Mouse (Mus musculus) lung, embryonic 14.5 days (tissue): ENCODE data around the gene Htr3b. TPM values are rescaled to one million over a fixed set of nuclear protein-coding genes. Genes with fewer than 3 reads are reported as not detected.
A peak's percentile ranks its signal among the peaks of the same experiment; 100 is the strongest.

Experiments
- ATAC-seq: fragments of 200-750 bp; cut with Nextera tagmentation; 2 replicates; pipeline ENCODE4 v1.8.0; 2017; ENCODE audit warnings: mild to moderate bottlenecking, moderate TSS enrichment, moderate library complexity; ENCODE audit not compliant: insufficient read depth
- DNase-seq: peaks from one replicate; pipeline ENCODE4 v3.0.0-alpha.2; 2015
- H3K27ac ChIP-seq: fragments of 300-500 bp; sonication (generic); 2 replicates; pipeline ENCODE4 v1.5.1; 2014; ENCODE audit warnings: low read depth, mild to moderate bottlenecking, moderate library complexity
- H3K27me3 ChIP-seq: fragments of 300-500 bp; sonication (generic); 2 replicates; pipeline ENCODE4 v1.6.1; 2014; ENCODE audit warnings: low read length, control low read depth; ENCODE audit not compliant: insufficient read depth
- H3K36me3 ChIP-seq: fragments of 300-500 bp; sonication (generic); 2 replicates; pipeline ENCODE4 v1.6.1; 2014; ENCODE audit warnings: control low read depth; ENCODE audit not compliant: insufficient read depth
- H3K4me1 ChIP-seq: fragments of 300-500 bp; sonication (generic); 2 replicates; pipeline ENCODE4 v1.6.1; 2014; ENCODE audit warnings: antibody characterized with exemption, control low read depth; ENCODE audit not compliant: insufficient read depth
- H3K4me2 ChIP-seq: fragments of 300-500 bp; sonication (generic); 2 replicates; pipeline ENCODE4 v1.6.1; 2014; ENCODE audit warnings: mild to moderate bottlenecking
- H3K4me3 ChIP-seq: fragments of 300-500 bp; sonication (generic); 2 replicates; pipeline ENCODE4 v1.5.1; 2014; ENCODE audit warnings: low read depth, low read length
- H3K9ac ChIP-seq: fragments of 300-500 bp; sonication (generic); 2 replicates; pipeline ENCODE4 v1.6.1; 2014
- H3K9me3 ChIP-seq: fragments of 300-500 bp; sonication (generic); 2 replicates; pipeline ENCODE4 v1.6.1; 2016; ENCODE audit warnings: low read depth, low read length, control low read depth
- CTCF ChIP-seq: IDR thresholded peaks from 2 replicates; pipeline ENCODE4 v1.5.1; 2016; ENCODE audit warnings: antibody characterized with exemption, low read depth
- WGBS: fragments of 180-500 bp; shearing (Covaris S2); extraction: QIAGEN DNeasy Blood & Tissue Kit; methylation state at CpG from one replicate; pipeline ENCODE4 v1.1.7; 2014; 5-methylcytosine and 5-hydroxymethylcytosine counted together
- polyA plus RNA-seq: library from polyadenylated mRNA; unstranded; fragments of >200 nt; fragmentation: Nextera tagmentation; extraction: Ambion mirVana; gene quantifications from 2 replicates; pipeline ENCODE4 v1.2.1, GENCODE M21; 2014

Gene Htr3b
- polyA plus RNA-seq, 1 experiment from 2014 or later: not detected

DNA sequence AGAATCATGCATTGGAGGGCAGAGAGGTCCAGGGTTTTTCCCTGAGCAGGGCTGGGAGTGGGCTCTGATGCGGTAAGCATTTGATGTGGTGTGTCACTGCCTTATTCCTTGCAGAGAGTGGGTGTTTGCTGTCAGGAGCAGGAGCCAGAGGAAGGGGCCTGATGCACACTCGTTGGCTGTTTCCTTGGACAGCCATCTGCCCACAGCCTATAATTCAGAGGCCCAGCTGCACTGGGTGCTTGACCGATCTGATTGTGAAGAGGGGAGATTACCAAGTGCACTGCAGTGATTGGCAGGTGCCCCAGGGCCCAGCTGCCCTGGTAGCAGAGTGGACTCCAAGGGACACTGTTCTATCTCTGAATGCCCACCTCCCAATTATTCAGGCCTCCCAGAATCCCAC lies 36.0 kb downstream of the Htr3b start:
- Histone ChIP-seq H3K4me1 (no peaks in the 10 kb centered on the region), H3K9ac (no peak overlapping the region), H3K4me2 (no peak overlapping the region), H3K4me3 (no peak overlapping the region), H3K36me3 (no peaks in the 10 kb centered on the region), H3K9me3 (no peaks in the 10 kb centered on the region), H3K27me3 (no peaks in the 10 kb centered on the region), H3K27ac (no peak overlapping the region)
- no peak for ATAC-seq
- WGBS: 29% methylated on average over 3 of the region's 3 CpGs
- TF ChIP-seq CTCF: no peak
- no peak for DNase-seq

DNA sequence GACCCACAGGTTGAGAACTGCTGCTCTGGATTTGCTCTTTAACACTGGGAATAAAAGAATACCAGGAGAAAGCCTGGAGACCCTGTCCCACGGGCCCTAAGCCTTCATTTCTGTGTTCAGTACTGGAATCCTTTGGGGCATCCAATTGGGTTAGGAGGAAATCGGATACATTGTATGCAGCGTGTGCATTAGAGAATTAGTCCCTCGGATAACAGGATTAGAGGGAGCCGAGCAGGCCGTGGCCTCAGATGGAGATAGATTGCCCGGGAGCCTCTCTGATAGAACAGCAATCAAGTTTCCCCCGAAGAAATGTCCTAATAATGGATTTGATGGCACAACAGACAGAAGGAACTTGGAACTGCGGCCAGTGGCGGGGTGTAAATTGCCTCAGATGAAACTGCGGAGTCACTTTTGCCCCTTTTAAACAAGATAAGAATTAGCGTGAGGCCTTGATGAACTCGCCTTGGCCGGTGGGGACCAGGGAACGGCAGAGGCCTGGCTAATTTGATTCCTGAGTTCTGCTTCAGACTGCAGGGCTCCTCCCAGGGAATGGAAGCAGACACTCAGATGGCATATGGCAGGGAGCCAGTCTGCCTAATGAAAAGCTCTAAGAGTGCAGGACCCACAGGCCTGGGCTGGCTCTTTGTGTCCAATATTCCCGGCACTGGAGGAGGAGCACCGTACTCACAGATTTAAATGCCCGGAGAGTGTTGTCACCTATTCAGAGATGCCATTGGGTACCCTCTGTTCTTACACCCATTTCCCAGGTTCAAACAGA lies 48.6 kb downstream of the Htr3b start:
- 68% methylated on average over 18 of the region's 18 CpGs for WGBS
- H3K27me3 ChIP-seq: no peaks in the 10 kb centered on the region
- no peak for TF ChIP-seq CTCF
- no peaks in the 10 kb centered on the region for H3K4me1 ChIP-seq
- H3K9ac ChIP-seq: no peak overlapping the region
- DNase-seq: no peak
- no peak overlapping the region for H3K4me3 ChIP-seq
- H3K27ac ChIP-seq: no peak overlapping the region
- no peaks in the 10 kb centered on the region for H3K9me3 ChIP-seq
- H3K4me2 ChIP-seq: no peak overlapping the region
- no peak for ATAC-seq
- no peaks in the 10 kb centered on the region for H3K36me3 ChIP-seq

DNA sequence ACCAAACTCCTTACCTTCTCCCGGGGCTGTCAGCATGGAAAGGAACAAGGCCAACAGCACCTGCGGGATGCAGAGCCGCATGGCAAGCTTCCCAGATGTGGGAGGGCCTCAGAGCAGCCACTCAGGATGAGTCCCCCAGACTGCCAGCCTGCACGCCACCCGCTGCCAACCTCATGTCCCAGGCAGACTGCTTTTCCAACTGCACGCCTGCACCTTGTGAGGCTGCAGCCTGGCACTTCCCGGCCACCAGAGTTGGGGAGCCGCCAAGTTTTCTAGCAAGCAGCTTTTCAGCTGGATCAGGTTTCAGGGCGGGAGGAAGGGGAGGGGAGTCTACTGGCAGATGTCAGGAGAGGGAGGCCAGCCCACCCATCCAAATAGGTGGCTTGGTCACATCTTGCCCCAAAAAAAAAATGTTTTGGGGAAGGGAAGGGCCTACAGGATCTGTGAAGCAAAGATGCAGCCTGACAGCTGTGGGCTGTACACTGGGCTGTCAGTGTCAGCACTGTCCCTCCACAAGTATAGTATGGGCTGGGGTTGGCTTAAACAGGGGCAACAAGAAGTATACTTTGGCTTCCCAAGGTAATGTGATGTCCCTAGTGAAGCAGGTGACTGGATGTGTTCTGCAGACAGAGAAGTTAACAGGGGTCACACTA lies 53.8 kb downstream of the Htr3b start, which contains the start of gene Htr3a:
Gene Htr3a (minus strand): TSS at position 215 of the 653 bp plus-strand sequence.
- H3K9ac ChIP-seq: no peak within 1 kb of the TSS
- no peak within 1 kb of the TSS for H3K4me3 ChIP-seq
- 2% methylated on average over 9 of the region's 9 CpGs for WGBS
- H3K9me3 ChIP-seq: no peaks in the 10 kb centered on the region
- ATAC-seq (peak; percentile 47), DNase-seq (peak; percentile 76)
- H3K27me3 ChIP-seq: no peaks in the 10 kb centered on the region
- no peak within 1 kb of the TSS for H3K27ac ChIP-seq
- no peak for TF ChIP-seq CTCF
- H3K4me2 ChIP-seq: 0 out of 2 replicates have a peak within 1 kb of the TSS, but pooled peaks have one; percentile 11
- no peaks in the 10 kb centered on the region for H3K4me1 ChIP-seq
- H3K36me3 ChIP-seq: no peaks in the 10 kb centered on the region

DNA sequence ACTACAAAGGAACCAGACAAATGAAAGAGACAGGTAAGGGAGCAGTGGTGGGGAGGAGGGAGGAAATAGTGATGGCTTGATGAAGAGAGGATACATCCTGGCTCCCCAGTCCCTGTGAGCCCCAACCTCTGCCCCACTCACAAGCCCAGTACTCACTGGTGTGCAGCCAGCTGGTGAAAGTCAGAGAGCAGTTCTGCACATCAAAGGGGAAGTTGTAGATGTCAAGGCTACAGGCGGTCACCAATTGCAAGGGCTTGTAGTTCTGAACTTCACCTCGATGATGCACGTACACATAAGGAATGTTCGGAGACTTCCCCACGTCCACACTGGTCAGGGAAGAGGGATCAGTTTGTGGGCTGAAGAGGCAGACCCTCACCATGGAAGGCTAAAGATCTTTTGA lies 60.4 kb downstream of the Htr3b start:
- ATAC-seq (no peak), DNase-seq (no peak)
- Histone ChIP-seq H3K27ac (no peak overlapping the region), H3K4me1 (no peaks in the 10 kb centered on the region), H3K4me3 (no peak overlapping the region), H3K4me2 (no peak overlapping the region), H3K36me3 (no peaks in the 10 kb centered on the region), H3K9me3 (no peaks in the 10 kb centered on the region), H3K9ac (no peak overlapping the region), H3K27me3 (no peaks in the 10 kb centered on the region)
- WGBS: 68% methylated on average over 5 of the region's 5 CpGs
- no peak for TF ChIP-seq CTCF

DNA sequence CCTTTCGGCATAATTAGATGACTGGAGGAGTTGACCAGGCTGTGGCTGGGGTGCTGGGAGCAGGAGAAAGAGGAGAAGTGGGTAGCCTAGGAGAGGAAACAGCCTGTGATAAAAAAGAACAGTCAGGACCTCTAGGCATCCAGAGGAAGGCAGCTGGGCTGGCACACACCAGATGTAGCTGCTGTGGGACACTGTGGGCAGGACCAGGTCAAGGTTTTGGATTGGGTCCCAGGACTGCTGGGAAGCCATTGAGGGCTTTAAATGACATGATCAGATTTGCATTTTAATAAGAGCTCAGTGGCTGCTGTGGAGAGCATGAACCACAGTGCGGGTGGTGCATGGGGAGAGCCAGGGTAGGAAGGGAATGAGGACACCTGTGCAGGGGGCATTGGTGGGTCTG lies 61.0 kb downstream of the Htr3b start:
- no peak for TF ChIP-seq CTCF
- DNase-seq: no peak

DNA sequence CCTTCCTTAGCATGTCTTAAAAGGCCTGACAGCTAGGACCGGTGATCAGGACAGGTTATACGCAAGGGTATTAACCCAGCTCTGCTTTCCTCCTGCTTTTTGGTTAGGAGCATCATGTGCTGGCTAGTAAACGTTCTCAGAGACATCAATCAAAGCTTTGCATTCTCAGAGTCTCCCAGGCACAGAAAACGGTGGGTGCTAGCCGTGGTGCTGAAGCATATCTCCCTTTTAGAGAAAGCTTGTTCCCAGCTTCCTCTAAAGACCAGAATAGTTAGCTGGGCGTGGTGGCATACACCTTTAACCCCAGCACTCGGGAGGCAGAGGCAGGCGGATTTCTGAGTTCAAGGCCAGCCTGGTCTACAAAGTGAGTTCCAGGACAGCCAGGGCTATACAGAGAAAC lies 66.2 kb downstream of the Htr3b start:
- WGBS: 16% methylated on average over 8 of the region's 8 CpGs
- peak; percentile 86 for DNase-seq

More for the DNA sequence above, 61.0 kb downstream of the Htr3b start:
- ATAC-seq: no peak
- 74% methylated on average over 2 of the region's 2 CpGs for WGBS
- Histone ChIP-seq H3K9me3 (no peaks in the 10 kb centered on the region), H3K27me3 (no peaks in the 10 kb centered on the region), H3K4me1 (no peaks in the 10 kb centered on the region), H3K9ac (no peak overlapping the region), H3K4me3 (no peak overlapping the region), H3K36me3 (no peaks in the 10 kb centered on the region), H3K27ac (no peak overlapping the region), H3K4me2 (no peak overlapping the region)

DNA sequence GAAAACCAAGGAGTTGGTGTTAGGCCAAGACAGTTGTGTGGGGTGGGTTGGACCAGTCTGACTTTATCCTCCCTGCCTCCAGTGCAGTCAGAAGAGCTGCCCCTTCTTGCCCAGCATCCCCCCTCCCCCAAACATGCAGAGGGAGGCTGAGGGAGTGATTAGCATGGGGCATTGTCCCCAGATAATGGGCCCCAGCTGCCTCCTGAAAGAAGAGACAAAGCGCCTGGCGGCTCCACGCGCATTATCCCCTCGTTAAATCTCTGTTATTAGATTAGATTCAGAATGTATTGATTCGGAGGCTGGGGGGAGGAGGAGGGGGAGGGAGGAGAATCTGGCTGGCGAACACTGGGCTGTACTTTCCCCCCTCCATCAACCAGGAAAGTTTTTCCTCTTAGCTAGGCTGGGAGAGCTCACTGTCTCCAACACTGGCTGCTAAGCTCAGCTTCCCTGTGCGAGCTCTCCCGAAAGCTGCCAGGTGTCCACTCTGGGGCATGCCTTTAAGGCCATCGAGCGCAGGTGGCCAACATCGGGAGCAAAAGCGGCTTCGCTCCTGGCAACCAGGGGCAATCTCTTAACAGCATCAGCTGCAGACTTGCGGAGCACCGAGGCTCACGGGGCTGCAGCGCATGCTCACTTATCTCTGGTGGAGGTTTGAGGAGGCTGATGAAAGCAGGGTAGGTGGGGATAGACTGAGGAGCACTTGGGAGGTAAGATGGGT lies 68.8 kb downstream of the Htr3b start:
- H3K9me3 ChIP-seq: no peaks in the 10 kb centered on the region
- TF ChIP-seq CTCF: no peak
- no peak overlapping the region for H3K4me3 ChIP-seq
- no peak overlapping the region for H3K4me2 ChIP-seq
- no peak overlapping the region for H3K9ac ChIP-seq
- DNase-seq (no peak), ATAC-seq (no peak)
- H3K27me3 ChIP-seq: no peaks in the 10 kb centered on the region; the same call in 1 of the 2 replicates
- H3K4me1 ChIP-seq: no peaks in the 10 kb centered on the region
- no peaks in the 10 kb centered on the region for H3K36me3 ChIP-seq
- no peak overlapping the region for H3K27ac ChIP-seq
- WGBS: 38% methylated on average over 18 of the region's 18 CpGs

More for the DNA sequence above, 66.2 kb downstream of the Htr3b start:
- ATAC-seq: no peak
- Histone ChIP-seq H3K4me2 (no peak overlapping the region), H3K9me3 (no peaks in the 10 kb centered on the region), H3K4me3 (no peak overlapping the region), H3K9ac (no peak overlapping the region), H3K4me1 (no peaks in the 10 kb centered on the region), H3K27me3 (no peaks in the 10 kb centered on the region; the same call in 1 of the 2 replicates), H3K36me3 (no peaks in the 10 kb centered on the region), H3K27ac (no peak overlapping the region)
- no peak for TF ChIP-seq CTCF
